ENCODE assay signal across 8 mouse cellular contexts in genomic region chr13:22014411-22014845, GRCm38 (mm10). TPM values are rescaled to one million over a fixed set of nuclear protein-coding genes. Genes with fewer than 3 reads are reported as not detected.
DNase-seq lines count a peak whose midpoint lies in the region; ATAC-seq and TF ChIP-seq lines count a peak whose summit lies in the region.

No protein-coding gene starts in this region.

- no peak overlapping the region for H3K27ac ChIP-seq in heart, embryonic 13.5 days (replicated peaks)
- H3K27ac ChIP-seq in ES-Bruce4 (ENCODE audit: insufficient read depth, low read length), result no peak overlapping the region
- H3K27ac ChIP-seq in forebrain, embryonic 15.5 days (replicated peaks), result no peak overlapping the region
- H3K27ac ChIP-seq in liver, embryonic 16.5 days (ENCODE audit: low read length), result no peak overlapping the region

- H3K36me3 ChIP-seq in heart, embryonic 13.5 days, result no peaks in the 10 kb centered on the region
- H3K36me3 ChIP-seq in ES-Bruce4 (ENCODE audit: control insufficient read depth, insufficient read depth, low read length, poor library complexity, severe bottlenecking), result no peaks in the 10 kb centered on the region
- H3K36me3 ChIP-seq in forebrain, embryonic 15.5 days, result no peaks in the 10 kb centered on the region
- no peaks in the 10 kb centered on the region for H3K36me3 ChIP-seq in liver, embryonic 16.5 days (ENCODE audit: control insufficient read depth, insufficient read depth)

- peaks cover 81% of the 10 kb centered on the region for H3K27me3 ChIP-seq in heart, embryonic 13.5 days (replicated peaks)
- peaks cover 3% of the 10 kb centered on the region; the same call in 1 of the 2 replicates for H3K27me3 ChIP-seq in ES-Bruce4 (ENCODE audit: control insufficient read depth, insufficient read depth, low read length, poor library complexity, severe bottlenecking)
- peaks cover 81% of the 10 kb centered on the region for H3K27me3 ChIP-seq in forebrain, embryonic 15.5 days
- H3K27me3 ChIP-seq in liver, embryonic 16.5 days (ENCODE audit: control insufficient read depth, insufficient read depth, low read depth, low read length), result peaks cover 48% of the 10 kb centered on the region

- 12% methylated on average over 17 of the region's 17 CpGs for WGBS in heart, embryonic 13.5 days
- WGBS in forebrain, embryonic 15.5 days, result 15% methylated on average over 17 of the region's 17 CpGs
- WGBS in liver, embryonic 16.5 days (ENCODE audit: insufficient replicate concordance), result 11% methylated on average over 17 of the region's 17 CpGs

- peaks cover 4% of the 10 kb centered on the region; the same call in 1 of the 2 replicates for H3K9me3 ChIP-seq in heart, embryonic 13.5 days
- no peaks in the 10 kb centered on the region for H3K9me3 ChIP-seq in ES-Bruce4 (replicated peaks; ENCODE audit: control insufficient read depth, insufficient read depth, low read length, poor library complexity, severe bottlenecking)
- 0 out of 2 replicates have a peak, but pooled peaks cover 3% of the 10 kb centered on the region for H3K9me3 ChIP-seq in forebrain, embryonic 15.5 days
- no peaks in the 10 kb centered on the region for H3K9me3 ChIP-seq in liver, embryonic 16.5 days (replicated peaks; ENCODE audit: control insufficient read depth, low read length)

- peaks cover 12% of the 10 kb centered on the region for H3K4me1 ChIP-seq in heart, embryonic 13.5 days
- H3K4me1 ChIP-seq in ES-Bruce4 (ENCODE audit: control insufficient read depth, insufficient read depth, low read length), result no peaks in the 10 kb centered on the region
- H3K4me1 ChIP-seq in forebrain, embryonic 15.5 days, result 0 out of 2 replicates have a peak, but pooled peaks cover 6% of the 10 kb centered on the region
- H3K4me1 ChIP-seq in liver, embryonic 16.5 days (ENCODE audit: control insufficient read depth, low read depth, low read length), result peaks cover 16% of the 10 kb centered on the region

- no peak for TF ChIP-seq EP300 in ES-Bruce4 (IDR thresholded peaks at IDR 0.05; ENCODE audit: insufficient read depth, low read depth, low read length)

- H3K4me2 ChIP-seq in heart, embryonic 13.5 days, result peak overlapping the region; percentile 62
- no peak overlapping the region for H3K4me2 ChIP-seq in forebrain, embryonic 15.5 days (replicated peaks)
- H3K4me2 ChIP-seq in liver, embryonic 16.5 days (ENCODE audit: low read depth, low read length), result peak overlapping the region; percentile 57

- ATAC-seq in heart, embryonic 13.5 days (ENCODE audit: extremely low read depth, insufficient number of reproducible peaks, low FRiP score, low TSS enrichment), result no peak
- no peak for ATAC-seq in forebrain, embryonic 15.5 days (replicated peaks)
- ATAC-seq in liver, embryonic 16.5 days (ENCODE audit: low read depth), result no peak

- peak overlapping the region; percentile 35 for H3K4me3 ChIP-seq in heart, embryonic 13.5 days
- H3K4me3 ChIP-seq in ES-Bruce4 (ENCODE audit: low read depth, low read length), result peak overlapping the region; percentile 8
- 0 out of 2 replicates have a peak overlapping the region, but pooled peaks have one; percentile 2 for H3K4me3 ChIP-seq in forebrain, embryonic 15.5 days
- peak overlapping the region; percentile 39 for H3K4me3 ChIP-seq in liver, embryonic 16.5 days (ENCODE audit: low read depth, low read length)

- peak overlapping the region; percentile 14; the same call in 1 of the 2 replicates for H3K9ac ChIP-seq in heart, embryonic 13.5 days
- no peak overlapping the region for H3K9ac ChIP-seq in ES-Bruce4 (ENCODE audit: low read depth, poor library complexity, severe bottlenecking)
- H3K9ac ChIP-seq in forebrain, embryonic 15.5 days (replicated peaks), result no peak overlapping the region
- H3K9ac ChIP-seq in liver, embryonic 16.5 days (ENCODE audit: low read depth, low read length), result no peak overlapping the region

- DNase-seq in heart, adult 8-10 months (ENCODE audit: low spot score), result no peak
- DNase-seq in layer of hippocampus, adult 18-20 months (ENCODE audit: low spot score in 2 of 2), result no peak
- no peak for DNase-seq in urinary bladder, adult 2 months (ENCODE audit: low spot score)
- no peak for DNase-seq in left cerebral cortex, postnatal 36 days (ENCODE audit: low spot score in 2 of 2)

- intact Hi-C loops in left cerebral cortex, postnatal 36 days (cut with DNase I), result no loop called here

- TF ChIP-seq POLR2A in ES-Bruce4 (IDR thresholded peaks at IDR 0.05; ENCODE audit: insufficient read depth, low read length), result no peak

- TF ChIP-seq CTCF in ES-Bruce4 (IDR thresholded peaks at IDR 0.05; ENCODE audit: low read depth, low read length), result no peak

RNA-seq across cellular contexts. Expression of gene Prss16, which starts 4.9 kb away (rescaled TPM):
- polyA plus RNA-seq in heart, embryonic 13.5 days (2015; fragmentation: Nextera tagmentation; extraction: Ambion mirVana), result 0.59 and 3.3 TPM in 2 replicates
- under 1 TPM in 1 of 4 experiments, not detected in 3; 0.22 TPM for total RNA-seq in heart, adult 8-10 months (2022)
- polyA plus RNA-seq in ES-Bruce4 (2011; ENCODE audit: insufficient read depth, insufficient read length, low read depth, missing spikeins), result 4.1 and 6.9 TPM in 2 replicates
- 0.14 TPM in 1 of 2 replicates, not detected in the other for polyA plus RNA-seq in forebrain, embryonic 15.5 days (2015; fragmentation: Nextera tagmentation; extraction: Ambion mirVana)
- polyA plus RNA-seq in liver, embryonic 16.5 days (2015; fragmentation: Nextera tagmentation; extraction: Ambion mirVana), result 0.54 and 0.72 TPM in 2 replicates
- total RNA-seq in layer of hippocampus, adult 18-20 months (2021), result 1 to 10 TPM in 1 of 2 experiments, under 1 TPM in 1; 0.58 to 1.3 TPM
- polyA plus RNA-seq in urinary bladder, adult 2 months (2012; rRNA removed), result 0.52 and 0.73 TPM in 2 replicates
- 1 to 10 TPM in 1 of 2 experiments, under 1 TPM in 1; 0.34 to 1.1 TPM for total RNA-seq in left cerebral cortex, postnatal 36 days (2021)

RNA-seq across cellular contexts. Expression of gene Hist1h2ah, which starts 20.9 kb away (rescaled TPM):
- 4.1 and 11.0 TPM in 2 replicates for polyA plus RNA-seq in heart, embryonic 13.5 days (2015; fragmentation: Nextera tagmentation; extraction: Ambion mirVana)
- 10 to 100 TPM in 2 of 4 experiments, 1 to 10 TPM in 2; 1.7 to 11.1 (median 9.1) TPM for total RNA-seq in heart, adult 8-10 months (2022)
- polyA plus RNA-seq in ES-Bruce4 (2011; ENCODE audit: insufficient read depth, insufficient read length, low read depth, missing spikeins), result 13.0 and 17.2 TPM in 2 replicates
- 2.5 and 9.8 TPM in 2 replicates for polyA plus RNA-seq in forebrain, embryonic 15.5 days (2015; fragmentation: Nextera tagmentation; extraction: Ambion mirVana)
- 13.7 and 18.8 TPM in 2 replicates for polyA plus RNA-seq in liver, embryonic 16.5 days (2015; fragmentation: Nextera tagmentation; extraction: Ambion mirVana)
- 10 to 100 TPM in 1 of 2 experiments, 1 to 10 TPM in 1; 4.9 to 45.9 TPM for total RNA-seq in layer of hippocampus, adult 18-20 months (2021)
- 0.46 TPM in 1 of 2 replicates, not detected in the other for polyA plus RNA-seq in urinary bladder, adult 2 months (2012; rRNA removed)
- total RNA-seq in left cerebral cortex, postnatal 36 days (2021), result 10 to 100 TPM; 24.6 to 42.5 TPM

RNA-seq across cellular contexts. Expression of gene Hist1h2bk, which starts 21.2 kb away (rescaled TPM):
- 3.1 and 3.4 TPM in 2 replicates for polyA plus RNA-seq in heart, embryonic 13.5 days (2015; fragmentation: Nextera tagmentation; extraction: Ambion mirVana)
- 10 to 100 TPM in 1 of 4 experiments, 1 to 10 TPM in 3; 4.6 to 13.2 (median 8.3) TPM for total RNA-seq in heart, adult 8-10 months (2022)
- polyA plus RNA-seq in ES-Bruce4 (2011; ENCODE audit: insufficient read depth, insufficient read length, low read depth, missing spikeins), result 54.4 and 58.6 TPM in 2 replicates
- polyA plus RNA-seq in forebrain, embryonic 15.5 days (2015; fragmentation: Nextera tagmentation; extraction: Ambion mirVana), result 4.5 and 4.6 TPM in 2 replicates
- 2.9 and 4.7 TPM in 2 replicates for polyA plus RNA-seq in liver, embryonic 16.5 days (2015; fragmentation: Nextera tagmentation; extraction: Ambion mirVana)
- 10 to 100 TPM; 11.4 to 16.1 TPM for total RNA-seq in layer of hippocampus, adult 18-20 months (2021)
- 0.18 and 0.74 TPM in 2 replicates for polyA plus RNA-seq in urinary bladder, adult 2 months (2012; rRNA removed)
- total RNA-seq in left cerebral cortex, postnatal 36 days (2021), result 10 to 100 TPM; 13.0 to 13.3 TPM

RNA-seq across cellular contexts. Expression of gene Hist1h4i, which starts 26.7 kb away (rescaled TPM):
- polyA plus RNA-seq in heart, embryonic 13.5 days (2015; fragmentation: Nextera tagmentation; extraction: Ambion mirVana), result 10.8 and 11.3 TPM in 2 replicates
- total RNA-seq in heart, adult 8-10 months (2022), result 10 to 100 TPM; 11.6 to 17.7 (median 15.2) TPM
- polyA plus RNA-seq in ES-Bruce4 (2011; ENCODE audit: insufficient read depth, insufficient read length, low read depth, missing spikeins), result 5.6 and 6.5 TPM in 2 replicates
- polyA plus RNA-seq in forebrain, embryonic 15.5 days (2015; fragmentation: Nextera tagmentation; extraction: Ambion mirVana), result 16.9 and 19.2 TPM in 2 replicates
- 47.5 and 58.3 TPM in 2 replicates for polyA plus RNA-seq in liver, embryonic 16.5 days (2015; fragmentation: Nextera tagmentation; extraction: Ambion mirVana)
- 10 to 100 TPM; 65.4 to 84.2 TPM for total RNA-seq in layer of hippocampus, adult 18-20 months (2021)
- 3.2 and 4.3 TPM in 2 replicates for polyA plus RNA-seq in urinary bladder, adult 2 months (2012; rRNA removed)
- total RNA-seq in left cerebral cortex, postnatal 36 days (2021), result 10 to 100 TPM; 65.2 to 73.2 TPM

RNA-seq across cellular contexts. Expression of gene Hist1h2ag, which starts 28.3 kb away (rescaled TPM):
- 15.8 and 19.9 TPM in 2 replicates for polyA plus RNA-seq in heart, embryonic 13.5 days (2015; fragmentation: Nextera tagmentation; extraction: Ambion mirVana)
- 10 to 100 TPM in 1 of 4 experiments, 1 to 10 TPM in 3; 2.7 to 12.6 (median 6.6) TPM for total RNA-seq in heart, adult 8-10 months (2022)
- polyA plus RNA-seq in ES-Bruce4 (2011; ENCODE audit: insufficient read depth, insufficient read length, low read depth, missing spikeins), result 6.3 and 7.9 TPM in 2 replicates
- polyA plus RNA-seq in forebrain, embryonic 15.5 days (2015; fragmentation: Nextera tagmentation; extraction: Ambion mirVana), result 19.7 and 27.8 TPM in 2 replicates
- 13.1 and 20.8 TPM in 2 replicates for polyA plus RNA-seq in liver, embryonic 16.5 days (2015; fragmentation: Nextera tagmentation; extraction: Ambion mirVana)
- total RNA-seq in layer of hippocampus, adult 18-20 months (2021), result 10 to 100 TPM in 1 of 2 experiments, 1 to 10 TPM in 1; 7.8 to 10.3 TPM
- polyA plus RNA-seq in urinary bladder, adult 2 months (2012; rRNA removed), result 0.50 and 0.56 TPM in 2 replicates
- total RNA-seq in left cerebral cortex, postnatal 36 days (2021), result 10 to 100 TPM in 1 of 2 experiments, 1 to 10 TPM in 1; 8.3 to 11.2 TPM
